Mouse (Mus musculus) kidney, embryonic 15.5 days (tissue): ENCODE results near the gene Prkn. TPM values are rescaled to one million over a fixed set of nuclear protein-coding genes. Genes with fewer than 3 reads are reported as not detected.
A peak's percentile ranks its signal among the peaks of the same experiment; 100 is the strongest.

Source experiments
- ATAC-seq: fragments of 200-750 bp; cut with Nextera tagmentation; replicated peaks from 2 replicates; pipeline ENCODE4 v1.8.0; 2017; ENCODE audit warnings: moderate TSS enrichment; ENCODE audit not compliant: low FRiP score
- H3K27ac ChIP-seq: fragments of 300-500 bp; sonication (generic); 2 replicates; pipeline ENCODE4 v1.5.1; 2015; ENCODE audit warnings: mild to moderate bottlenecking, inconsistent platforms
- H3K27me3 ChIP-seq: fragments of 300-500 bp; sonication (generic); 2 replicates; pipeline ENCODE4 v1.6.1; 2015; ENCODE audit warnings: inconsistent platforms
- H3K36me3 ChIP-seq: fragments of 300-500 bp; sonication (generic); 2 replicates; pipeline ENCODE4 v1.6.1; 2015; ENCODE audit warnings: inconsistent platforms
- H3K4me1 ChIP-seq: fragments of 300-500 bp; sonication (generic); 2 replicates; pipeline ENCODE4 v1.6.1; 2015; ENCODE audit warnings: inconsistent platforms
- H3K4me2 ChIP-seq: fragments of 300-500 bp; sonication (generic); 2 replicates; pipeline ENCODE4 v1.6.1; 2015; ENCODE audit warnings: moderate library complexity, mild to moderate bottlenecking, inconsistent platforms
- H3K4me3 ChIP-seq: fragments of 300-500 bp; sonication (generic); replicated peaks from 2 replicates; pipeline ENCODE4 v1.5.1; 2015; ENCODE audit warnings: mild to moderate bottlenecking, inconsistent platforms
- H3K9ac ChIP-seq: fragments of 300-500 bp; sonication (generic); 2 replicates; pipeline ENCODE4 v1.6.1; 2015; ENCODE audit warnings: mild to moderate bottlenecking, inconsistent platforms
- H3K9me3 ChIP-seq: fragments of 300-500 bp; sonication (generic); replicated peaks from 2 replicates; pipeline ENCODE4 v1.6.1; 2016; ENCODE audit warnings: inconsistent platforms
- WGBS: fragments of 180-500 bp; shearing (Covaris S2); methylation state at CpG from one replicate; pipeline ENCODE4 v1.1.7; 2015; ENCODE audit warnings: mixed read lengths; 5-methylcytosine and 5-hydroxymethylcytosine counted together
- polyA plus RNA-seq: library from polyadenylated mRNA; unstranded; fragments of >200 nt; fragmentation: Nextera tagmentation; extraction: Ambion mirVana; gene quantifications from 2 replicates; pipeline ENCODE4 v1.2.1, GENCODE M21; 2015

Prkn gene
- polyA plus RNA-seq, 1 experiment from 2014 or later = 1.5 TPM

DNA sequence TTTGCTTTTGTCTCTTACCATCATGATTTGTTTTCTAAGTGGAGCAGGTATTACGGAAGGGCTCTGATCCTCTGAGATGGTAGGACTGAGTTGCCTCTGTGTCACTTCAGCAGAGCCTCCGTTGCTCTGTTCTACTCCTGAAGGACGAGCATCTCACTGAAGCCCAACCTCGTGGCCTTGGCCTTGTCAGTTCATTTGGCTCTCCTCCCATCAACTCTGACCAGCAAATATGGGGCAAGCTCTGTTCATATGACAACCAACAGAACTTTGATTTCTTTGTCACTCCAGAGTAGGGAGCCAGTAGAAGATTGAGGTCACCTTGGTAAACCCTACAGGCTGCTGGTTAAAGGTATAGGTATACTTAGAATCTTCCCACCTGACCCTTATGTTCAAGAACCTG lies 745.3 kb downstream of the Prkn start:
- no peak overlapping the region for H3K4me2 ChIP-seq
- WGBS = 89% methylated on average over 4 of the region's 4 CpGs
- no peak for ATAC-seq
- no peaks in the 10 kb centered on the region for H3K9me3 ChIP-seq
- no peak overlapping the region for H3K9ac ChIP-seq
- H3K4me3 ChIP-seq = no peak overlapping the region
- H3K27me3 ChIP-seq = no peaks in the 10 kb centered on the region
- H3K4me1 ChIP-seq = no peaks in the 10 kb centered on the region
- H3K27ac ChIP-seq = no peak overlapping the region
- H3K36me3 ChIP-seq = no peaks in the 10 kb centered on the region

- H3K4me1 ChIP-seq = peaks cover 17% of the 10 kb centered on the region
- no peak overlapping the region for H3K4me3 ChIP-seq
- WGBS = 93% methylated on average over 5 of the region's 5 CpGs
- 0 out of 2 replicates have a peak, but pooled peaks cover 4% of the 10 kb centered on the region for H3K27me3 ChIP-seq
- H3K9ac ChIP-seq = no peak overlapping the region
- 0 out of 2 replicates have a peak, but pooled peaks cover 2% of the 10 kb centered on the region for H3K9me3 ChIP-seq
- ATAC-seq = no peak
- no peak overlapping the region for H3K4me2 ChIP-seq
- no peak overlapping the region for H3K27ac ChIP-seq
- no peaks in the 10 kb centered on the region for H3K36me3 ChIP-seq
Measured at GRCm38 (mm10) chr17:11607931-11608330, 767.7 kb downstream of the Prkn start.

DNA sequence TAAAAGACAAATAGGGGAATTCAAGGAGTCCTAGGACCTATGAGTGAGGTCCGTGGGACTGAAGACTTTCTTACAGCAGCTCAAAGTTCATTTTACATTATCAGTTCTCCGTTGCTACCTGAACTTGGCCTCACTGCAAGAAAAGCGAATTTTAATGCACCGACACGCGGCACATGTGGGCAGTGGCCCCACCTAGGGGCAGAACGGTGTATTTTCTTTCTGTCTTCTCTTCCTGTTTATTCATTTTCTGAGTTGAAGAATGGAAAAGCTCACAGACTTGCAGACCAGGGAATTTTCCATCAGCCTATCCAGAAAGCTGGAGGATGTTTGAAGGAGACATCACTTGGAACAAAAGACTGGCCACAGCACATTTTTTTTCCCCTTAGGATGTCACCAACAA lies 771.3 kb downstream of the Prkn start:
- no peaks in the 10 kb centered on the region for H3K9me3 ChIP-seq
- WGBS = 11% methylated on average over 7 of the region's 7 CpGs
- peaks cover 22% of the 10 kb centered on the region for H3K4me1 ChIP-seq
- H3K4me2 ChIP-seq = no peak overlapping the region
- H3K36me3 ChIP-seq = no peaks in the 10 kb centered on the region
- H3K4me3 ChIP-seq = no peak overlapping the region
- no peak overlapping the region for H3K9ac ChIP-seq
- H3K27ac ChIP-seq = no peak overlapping the region
- 0 out of 2 replicates have a peak, but pooled peaks cover 4% of the 10 kb centered on the region for H3K27me3 ChIP-seq
- no peak for ATAC-seq

GRCm38 (mm10) chr17:11612801-11613531 lies 772.8 kb downstream of the Prkn start:
- Histone ChIP-seq H3K9ac (no peak overlapping the region), H3K27ac (no peak overlapping the region), H3K4me1 (peaks cover 22% of the 10 kb centered on the region), H3K4me2 (peak overlapping the region; percentile 33), H3K9me3 (no peaks in the 10 kb centered on the region), H3K4me3 (no peak overlapping the region), H3K36me3 (no peaks in the 10 kb centered on the region), H3K27me3 (0 out of 2 replicates have a peak, but pooled peaks cover 4% of the 10 kb centered on the region)
- WGBS = 35% methylated on average over 21 of the region's 21 CpGs
- ATAC-seq = peak; percentile 67

DNA sequence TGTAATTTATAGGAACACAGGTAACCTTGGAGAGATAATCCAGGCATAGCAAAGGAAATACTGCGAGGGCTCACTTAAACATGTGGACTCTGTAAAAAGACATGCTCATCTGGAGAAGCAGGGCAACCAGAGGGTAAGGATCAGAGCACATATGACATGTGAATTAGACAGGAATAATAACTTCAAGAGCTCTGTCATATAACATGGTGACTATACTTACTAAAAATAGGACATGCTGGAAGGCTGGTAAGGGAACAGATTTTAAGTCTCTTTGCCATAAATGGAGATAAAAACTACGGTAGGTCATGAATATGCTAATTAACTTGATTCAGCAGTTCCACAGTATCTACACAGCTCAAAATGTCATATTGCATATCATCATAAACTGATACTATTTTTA lies 777.4 kb downstream of the Prkn start:
- H3K9me3 ChIP-seq = no peaks in the 10 kb centered on the region
- WGBS = 76% methylated on average over 2 of the region's 2 CpGs
- no peak overlapping the region for H3K4me2 ChIP-seq
- no peaks in the 10 kb centered on the region for H3K27me3 ChIP-seq
- no peak for ATAC-seq
- no peaks in the 10 kb centered on the region for H3K36me3 ChIP-seq
- peaks cover 9% of the 10 kb centered on the region for H3K4me1 ChIP-seq
- no peak overlapping the region for H3K27ac ChIP-seq
- no peak overlapping the region for H3K4me3 ChIP-seq
- no peak overlapping the region for H3K9ac ChIP-seq

- no peak overlapping the region for H3K4me3 ChIP-seq
- no peaks in the 10 kb centered on the region for H3K9me3 ChIP-seq
- ATAC-seq = no peak
- H3K27ac ChIP-seq = no peak overlapping the region
- no peak overlapping the region for H3K9ac ChIP-seq
- WGBS = 86% methylated on average over 8 of the region's 8 CpGs
- no peaks in the 10 kb centered on the region for H3K4me1 ChIP-seq
- H3K27me3 ChIP-seq = no peaks in the 10 kb centered on the region
- no peak overlapping the region for H3K4me2 ChIP-seq
- no peaks in the 10 kb centered on the region for H3K36me3 ChIP-seq
Measured at GRCm38 (mm10) chr17:11618886-11619590, 778.9 kb downstream of the Prkn start.

DNA sequence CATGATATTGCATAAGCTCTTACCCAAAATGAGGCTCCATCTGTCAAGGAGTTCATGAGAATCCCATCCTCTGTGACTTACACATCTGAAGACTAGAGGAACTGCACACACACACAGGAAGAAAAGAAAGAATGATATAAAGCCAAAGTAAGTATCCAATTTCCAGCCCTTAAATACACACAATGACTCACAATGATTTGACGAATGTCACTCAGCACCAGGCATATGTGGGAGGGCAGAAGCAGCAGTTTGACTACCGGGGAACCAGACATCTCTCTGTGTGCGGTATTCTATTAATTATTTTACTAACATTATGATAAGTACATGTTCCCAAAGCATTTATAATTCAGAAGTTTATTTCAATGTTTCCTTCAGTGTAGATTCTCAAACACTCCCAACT lies 780.6 kb downstream of the Prkn start:
- Histone ChIP-seq H3K9me3 (no peaks in the 10 kb centered on the region), H3K4me3 (no peak overlapping the region), H3K27ac (no peak overlapping the region), H3K27me3 (no peaks in the 10 kb centered on the region), H3K36me3 (no peaks in the 10 kb centered on the region), H3K4me1 (no peaks in the 10 kb centered on the region), H3K4me2 (no peak overlapping the region), H3K9ac (no peak overlapping the region)
- WGBS = 61% methylated on average over 3 of the region's 3 CpGs
- no peak for ATAC-seq

- Histone ChIP-seq H3K36me3 (no peaks in the 10 kb centered on the region), H3K4me2 (no peak overlapping the region), H3K27me3 (no peaks in the 10 kb centered on the region), H3K4me3 (no peak overlapping the region), H3K9ac (no peak overlapping the region), H3K27ac (no peak overlapping the region), H3K4me1 (no peaks in the 10 kb centered on the region), H3K9me3 (no peaks in the 10 kb centered on the region)
- WGBS = 59% methylated on average over 3 of the region's 3 CpGs
- ATAC-seq = no peak
Measured at GRCm38 (mm10) chr17:11621492-11621891, 781.3 kb downstream of the Prkn start.

DNA sequence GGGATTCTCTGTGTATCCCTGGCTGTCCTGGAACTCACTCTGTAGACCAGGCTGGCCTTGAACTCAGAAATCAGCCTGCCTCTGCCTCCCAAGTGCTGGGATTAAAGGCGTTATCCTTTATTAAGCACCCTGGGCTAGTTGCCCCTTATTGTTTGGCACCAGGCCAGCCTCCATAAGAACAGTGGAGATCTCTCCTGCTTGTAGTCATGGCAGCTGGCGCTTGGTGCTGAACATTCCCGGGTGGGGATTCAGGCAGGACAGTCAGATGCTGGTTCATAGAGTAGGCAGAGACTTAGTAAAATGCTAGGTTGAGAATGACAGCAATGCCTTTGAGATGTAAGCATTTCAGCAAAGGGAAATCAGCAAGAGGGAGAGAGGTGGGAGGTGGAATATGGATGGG lies 786.1 kb downstream of the Prkn start:
- no peak overlapping the region for H3K4me2 ChIP-seq
- H3K9ac ChIP-seq = no peak overlapping the region
- no peak for ATAC-seq
- H3K27ac ChIP-seq = no peak overlapping the region
- H3K4me3 ChIP-seq = no peak overlapping the region
- H3K4me1 ChIP-seq = no peaks in the 10 kb centered on the region
- WGBS = 86% methylated on average over 3 of the region's 3 CpGs
- H3K36me3 ChIP-seq = no peaks in the 10 kb centered on the region
- no peaks in the 10 kb centered on the region for H3K27me3 ChIP-seq
- H3K9me3 ChIP-seq = no peaks in the 10 kb centered on the region

DNA sequence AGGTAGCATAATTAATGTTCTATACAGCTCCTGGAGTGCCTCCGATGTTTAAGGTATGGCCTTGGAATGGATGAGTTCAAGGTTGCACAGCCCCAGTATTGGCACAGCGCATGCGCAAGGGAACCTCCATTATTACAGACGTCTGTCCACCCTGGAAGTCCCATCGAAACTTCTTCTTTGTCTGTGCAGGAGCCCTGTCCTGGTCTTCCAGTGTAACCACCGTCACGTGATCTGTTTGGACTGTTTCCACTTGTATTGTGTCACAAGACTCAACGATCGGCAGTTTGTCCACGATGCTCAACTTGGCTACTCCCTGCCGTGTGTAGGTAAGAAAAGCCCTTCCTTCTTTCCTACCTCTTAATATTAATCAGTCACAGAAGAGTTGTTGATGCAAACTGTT lies 794.9 kb downstream of the Prkn start:
- Histone ChIP-seq H3K4me3 (no peak overlapping the region), H3K36me3 (no peaks in the 10 kb centered on the region), H3K27me3 (no peaks in the 10 kb centered on the region), H3K4me1 (no peaks in the 10 kb centered on the region), H3K27ac (no peak overlapping the region), H3K4me2 (no peak overlapping the region), H3K9me3 (no peaks in the 10 kb centered on the region), H3K9ac (no peak overlapping the region)
- whole genome bisulfite sequencing = 91% methylated on average over 11 of the region's 11 CpGs
- ATAC-seq = no peak

- Histone ChIP-seq H3K27ac (no peak overlapping the region), H3K4me3 (no peak overlapping the region), H3K9ac (no peak overlapping the region), H3K4me2 (no peak overlapping the region), H3K36me3 (no peaks in the 10 kb centered on the region), H3K4me1 (no peaks in the 10 kb centered on the region), H3K27me3 (no peaks in the 10 kb centered on the region), H3K9me3 (no peaks in the 10 kb centered on the region)
- ATAC-seq = no peak
- 70% methylated on average over 10 of the region's 10 CpGs for WGBS
Measured at GRCm38 (mm10) chr17:11637642-11638041, 797.5 kb downstream of the Prkn start.

DNA sequence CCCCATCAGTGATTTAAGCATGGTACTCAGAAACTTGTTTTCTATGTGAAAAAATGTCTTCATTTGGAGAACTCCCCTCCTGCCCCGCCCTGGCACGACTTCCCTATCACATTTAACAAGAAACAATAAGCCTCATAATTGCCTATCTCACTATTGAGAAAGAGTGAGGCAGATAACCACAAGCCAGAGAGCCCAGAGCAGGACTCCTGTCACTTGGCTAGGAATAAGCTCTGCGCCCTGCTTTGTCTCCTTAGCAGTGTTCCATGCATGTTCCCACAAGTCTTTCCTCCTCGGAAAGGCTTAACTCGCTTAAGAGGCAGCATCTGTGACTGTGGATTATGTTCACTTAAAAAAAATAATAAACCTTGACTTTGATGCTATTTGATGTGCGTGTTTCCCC lies 798.3 kb downstream of the Prkn start:
- no peaks in the 10 kb centered on the region for H3K9me3 ChIP-seq
- no peaks in the 10 kb centered on the region for H3K27me3 ChIP-seq
- no peak overlapping the region for H3K27ac ChIP-seq
- H3K4me3 ChIP-seq = no peak overlapping the region
- no peaks in the 10 kb centered on the region for H3K36me3 ChIP-seq
- 89% methylated on average over 6 of the region's 6 CpGs for WGBS
- ATAC-seq = no peak
- H3K9ac ChIP-seq = no peak overlapping the region
- H3K4me2 ChIP-seq = no peak overlapping the region
- H3K4me1 ChIP-seq = no peaks in the 10 kb centered on the region
